Mouse (Mus musculus): ENCODE measurements around the gene Hepacam. TPM values are rescaled to one million over a fixed set of nuclear protein-coding genes. Genes with fewer than 3 reads are reported as not detected.
A peak's percentile ranks its signal among the peaks of the same experiment; 100 is the strongest.

The Hepacam gene
- total RNA-seq, 2 experiments from 2014 or later, result 0.84 to 1.6 TPM

DNA sequence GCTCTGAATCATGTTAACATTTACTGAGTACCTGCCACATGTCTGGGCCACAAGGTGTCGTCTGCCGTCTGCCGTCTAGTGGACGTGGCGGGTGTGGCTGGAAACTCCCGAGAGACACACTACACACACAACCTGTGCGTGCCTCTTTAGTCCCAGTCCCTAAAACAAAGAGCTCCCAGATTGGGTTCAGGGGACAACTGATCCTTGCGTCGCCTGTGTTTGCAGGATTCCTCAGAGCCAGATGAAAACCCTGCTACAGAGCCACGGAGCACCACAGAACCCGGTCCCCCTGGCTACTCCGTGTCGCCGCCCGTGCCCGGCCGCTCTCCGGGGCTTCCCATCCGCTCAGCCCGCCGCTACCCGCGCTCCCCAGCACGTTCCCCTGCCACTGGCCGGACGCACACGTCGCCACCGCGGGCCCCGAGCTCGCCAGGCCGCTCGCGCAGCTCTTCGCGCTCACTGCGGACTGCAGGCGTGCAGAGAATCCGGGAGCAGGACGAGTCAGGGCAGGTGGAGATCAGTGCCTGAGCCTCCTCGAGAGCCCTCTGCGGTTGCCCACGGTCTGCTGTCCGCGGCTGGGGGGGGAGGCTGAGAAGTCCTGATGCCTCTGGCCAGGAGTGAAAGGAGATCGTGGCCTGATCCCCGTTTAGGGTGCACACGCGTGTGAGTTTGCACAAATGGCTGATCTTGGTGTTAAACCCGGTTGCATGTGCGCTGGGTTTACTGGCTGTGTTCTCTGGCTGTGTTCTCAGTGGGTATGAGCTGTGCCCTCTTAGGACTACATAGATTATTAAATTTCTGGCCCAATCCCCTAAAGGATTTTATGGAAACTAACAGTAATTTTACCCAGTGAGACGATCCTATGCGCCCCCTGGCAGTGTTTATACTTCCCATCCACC, 17.4 kb downstream of the Hepacam start:
- DNase-seq, result peak; percentile 50

DNA sequence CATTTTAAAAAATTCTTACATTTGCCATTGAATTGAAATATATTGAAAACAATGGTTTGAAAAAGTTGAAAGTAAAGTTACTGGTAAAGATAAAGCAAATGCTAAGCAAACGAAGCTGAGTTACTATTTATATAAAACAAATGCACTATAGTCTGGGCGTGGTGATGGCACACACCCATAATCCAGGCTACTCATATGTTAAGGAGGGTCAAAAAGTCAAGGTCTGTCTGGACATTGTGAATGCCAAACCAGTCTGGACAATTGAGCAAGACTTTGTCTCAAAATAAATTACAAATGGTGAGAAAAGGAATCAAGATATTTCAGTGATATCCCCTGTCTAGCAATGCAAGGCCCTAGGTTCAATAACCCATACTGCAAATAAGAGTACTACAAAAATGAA, 23.7 kb downstream of the Hepacam start:
- no peak for DNase-seq

DNA sequence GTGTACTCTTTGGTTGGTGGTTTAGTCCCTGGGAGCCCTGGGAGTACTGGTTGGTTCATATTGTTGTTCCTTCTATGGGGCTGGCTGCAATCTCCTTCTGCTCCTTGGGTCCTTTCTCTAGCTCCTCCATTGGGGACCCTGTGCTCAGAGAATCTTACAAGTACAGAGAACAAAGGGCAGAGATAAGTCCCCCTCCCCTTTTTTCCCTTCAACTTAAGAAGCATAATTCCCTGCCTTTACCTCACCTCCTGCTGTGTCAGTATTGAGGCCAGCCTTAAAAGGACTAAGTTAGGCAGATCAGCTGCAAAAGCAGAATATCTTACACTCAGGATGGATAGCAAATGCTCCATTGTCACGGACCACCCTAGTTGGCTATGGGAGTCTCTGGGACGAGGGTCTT, 24.9 kb downstream of the Hepacam start:
- DNase-seq, result no peak

DNA sequence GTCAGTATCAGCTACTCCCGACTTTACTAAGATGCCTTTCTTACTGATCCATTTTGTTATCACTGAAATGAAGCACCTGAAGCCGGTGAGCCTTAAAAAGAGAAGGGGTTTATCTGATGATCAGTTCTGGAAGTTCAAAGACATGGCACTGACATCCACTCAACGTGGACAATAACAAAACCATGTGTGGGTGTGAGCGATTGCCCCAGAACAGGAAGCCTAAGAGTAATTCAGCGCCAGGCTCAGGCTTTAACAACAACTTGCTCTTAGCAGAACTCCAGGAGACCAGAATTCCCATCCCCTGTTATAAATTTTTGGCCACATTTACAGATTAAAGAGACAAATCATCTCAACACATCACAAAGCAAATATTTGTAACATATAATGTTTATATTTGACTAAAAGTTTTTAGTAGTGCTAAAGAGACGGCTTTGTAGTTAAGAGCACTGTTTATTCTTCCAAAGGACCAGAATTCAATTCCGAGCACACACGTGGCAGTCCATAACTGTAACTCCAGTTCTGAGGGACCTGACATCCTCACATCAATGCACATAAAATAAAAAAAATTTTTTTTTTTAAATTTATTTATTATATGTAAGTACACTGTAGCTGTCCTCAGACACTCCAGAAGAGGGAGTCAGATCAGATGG, 26.5 kb downstream of the Hepacam start:
- DNase-seq, result no peak

DNA sequence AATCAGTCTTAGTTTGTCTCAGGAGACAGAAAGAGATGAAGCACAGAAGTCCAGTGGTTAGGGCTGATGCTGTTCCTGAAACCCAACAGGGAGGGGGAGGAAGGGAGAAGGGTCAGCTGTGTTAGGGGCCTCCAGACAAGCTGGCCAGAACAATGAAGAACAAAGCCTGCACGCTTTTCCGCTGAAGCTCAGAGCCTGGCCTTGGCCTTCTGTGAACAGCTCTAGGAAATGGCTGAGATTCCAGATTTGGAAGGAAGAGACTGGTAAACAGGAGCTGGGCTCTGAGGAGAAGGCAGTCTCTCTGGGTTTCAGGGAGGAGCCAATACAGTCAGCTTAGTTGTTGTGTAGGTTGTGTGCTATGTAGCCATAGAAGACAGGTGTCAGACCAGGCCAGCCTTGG, 33.4 kb downstream of the Hepacam start:
- DNase-seq, result no peak

DNA sequence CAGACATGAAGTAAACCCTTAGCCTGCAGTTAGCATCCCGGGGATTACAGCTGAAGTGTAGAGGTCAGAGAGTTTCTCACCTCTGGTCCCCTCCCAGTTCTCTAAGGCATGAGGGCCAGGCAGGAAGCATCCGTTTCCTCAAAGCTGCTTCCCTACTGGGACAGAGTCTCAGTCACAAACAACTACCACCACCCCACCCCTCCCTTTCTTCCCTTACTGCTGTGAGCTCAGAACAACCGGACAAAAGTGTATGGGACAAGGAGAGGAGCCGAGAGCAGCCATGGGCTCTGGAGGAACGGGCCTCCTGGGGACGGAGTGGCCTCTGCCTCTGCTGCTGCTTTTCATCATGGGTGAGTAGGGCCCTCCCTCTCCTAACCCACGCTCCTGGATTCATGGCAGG, 34.7 kb downstream of the Hepacam start, which contains the start of gene Robo4:
Gene Robo4 (plus strand): TSS at position 96 of the 400 bp plus-strand sequence.
- DNase-seq, result no peak

DNA sequence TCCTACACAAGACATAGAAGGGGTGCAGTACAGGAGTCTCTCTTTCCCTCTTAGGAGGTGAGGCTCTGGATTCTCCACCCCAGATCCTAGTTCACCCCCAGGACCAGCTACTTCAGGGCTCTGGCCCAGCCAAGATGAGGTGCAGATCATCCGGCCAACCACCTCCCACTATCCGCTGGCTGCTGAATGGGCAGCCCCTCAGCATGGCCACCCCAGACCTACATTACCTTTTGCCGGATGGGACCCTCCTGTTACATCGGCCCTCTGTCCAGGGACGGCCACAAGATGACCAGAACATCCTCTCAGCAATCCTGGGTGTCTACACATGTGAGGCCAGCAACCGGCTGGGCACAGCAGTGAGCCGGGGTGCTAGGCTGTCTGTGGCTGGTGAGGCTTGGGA, 35.4 kb downstream of the Hepacam start:
- no peak for DNase-seq

DNA sequence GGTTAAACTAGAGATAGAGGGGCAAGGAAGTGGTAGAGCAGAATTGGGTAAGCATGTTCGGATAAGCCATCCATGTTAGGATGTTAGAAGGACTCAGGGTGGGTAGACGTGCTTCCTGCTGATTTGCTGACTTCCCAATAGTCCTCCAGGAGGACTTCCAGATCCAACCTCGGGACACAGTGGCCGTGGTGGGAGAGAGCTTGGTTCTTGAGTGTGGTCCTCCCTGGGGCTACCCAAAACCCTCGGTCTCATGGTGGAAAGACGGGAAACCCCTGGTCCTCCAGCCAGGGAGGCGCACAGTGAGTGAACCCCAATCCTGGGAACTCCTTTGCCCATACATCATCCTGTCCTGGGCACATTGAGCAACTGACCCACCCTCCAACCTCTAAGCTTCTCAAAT, 35.9 kb downstream of the Hepacam start:
- no peak for DNase-seq

DNA sequence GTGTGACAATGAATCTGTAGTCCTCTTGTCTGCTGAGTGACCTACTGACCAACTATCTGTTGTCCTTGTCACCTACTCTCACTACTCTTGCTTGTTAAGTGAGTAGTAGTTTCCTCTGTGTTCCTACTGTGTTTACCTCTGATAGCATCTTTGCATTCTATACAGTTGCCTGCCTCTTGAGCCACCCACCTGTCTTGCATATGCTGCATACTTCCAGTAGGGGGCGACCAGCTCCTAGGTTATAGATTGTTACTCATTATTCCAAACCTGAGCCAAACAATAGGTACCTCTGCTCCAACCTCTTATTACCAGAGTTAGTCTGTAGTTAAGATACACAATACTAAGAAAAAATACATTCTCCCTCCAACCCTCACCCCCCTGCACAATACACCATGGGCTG, 39.2 kb downstream of the Hepacam start:
- DNase-seq, result no peak

DNA sequence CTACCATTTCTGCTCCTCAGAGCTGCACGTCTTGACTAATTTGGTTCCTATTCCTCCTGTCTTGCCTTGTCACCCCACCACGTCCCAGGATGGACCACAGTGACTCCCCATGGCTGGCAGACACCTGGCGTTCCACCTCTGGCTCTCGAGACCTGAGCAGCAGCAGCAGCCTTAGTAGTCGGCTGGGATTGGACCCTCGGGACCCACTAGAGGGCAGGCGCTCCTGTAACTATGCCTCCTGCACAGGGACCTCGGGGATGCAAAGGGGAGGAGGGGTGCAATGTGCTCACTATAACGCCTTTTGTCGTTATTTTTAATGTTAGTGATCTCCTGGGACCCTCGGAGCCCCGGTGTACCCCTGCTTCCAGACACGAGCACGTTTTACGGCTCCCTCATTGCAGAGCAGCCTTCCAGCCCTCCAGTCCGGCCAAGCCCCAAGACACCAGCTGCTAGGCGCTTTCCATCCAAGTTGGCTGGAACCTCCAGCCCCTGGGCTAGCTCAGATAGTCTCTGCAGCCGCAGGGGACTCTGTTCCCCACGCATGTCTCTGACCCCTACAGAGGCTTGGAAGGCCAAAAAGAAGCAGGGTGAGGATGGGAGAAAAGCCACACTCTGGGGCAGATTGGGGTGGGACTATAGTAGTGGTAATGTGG, 40.8 kb downstream of the Hepacam start:
- DNase-seq, result peak; percentile 31

DNA sequence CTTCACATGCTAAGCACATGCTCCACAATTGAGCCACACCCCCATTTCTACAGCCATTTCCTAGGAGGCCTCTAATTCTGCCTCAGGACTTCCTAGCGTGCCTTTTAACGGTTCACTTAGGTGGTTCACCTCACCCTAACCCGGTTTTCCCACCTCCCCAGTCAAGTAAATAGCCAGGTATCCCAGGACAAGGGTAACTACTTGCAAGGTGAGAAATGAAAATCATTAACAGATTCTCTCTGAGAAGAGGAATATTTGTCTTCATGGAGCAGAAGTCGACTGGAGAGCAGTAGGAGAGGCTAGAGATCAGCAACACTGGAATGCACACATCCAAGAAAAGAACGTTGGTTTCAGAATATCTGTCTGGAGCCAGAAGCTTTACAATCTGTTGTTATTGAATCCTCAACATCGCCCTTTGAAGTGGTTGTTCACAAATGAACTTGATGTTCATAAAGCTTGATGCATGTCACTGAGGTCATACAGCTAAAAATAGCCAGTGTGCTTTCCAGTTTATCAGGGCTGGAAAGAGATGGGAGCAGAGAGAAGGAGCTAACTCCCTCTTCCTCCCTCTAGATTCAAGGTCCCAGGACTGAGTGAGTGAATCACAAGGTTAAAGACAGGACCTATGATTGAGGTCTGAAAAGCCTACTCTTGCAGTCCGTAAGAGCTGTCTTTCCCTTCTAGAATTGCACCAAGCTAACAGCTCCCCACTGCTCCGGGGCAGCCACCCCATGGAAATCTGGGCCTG, 42.7 kb downstream of the Hepacam start:
- no peak for DNase-seq

DNA sequence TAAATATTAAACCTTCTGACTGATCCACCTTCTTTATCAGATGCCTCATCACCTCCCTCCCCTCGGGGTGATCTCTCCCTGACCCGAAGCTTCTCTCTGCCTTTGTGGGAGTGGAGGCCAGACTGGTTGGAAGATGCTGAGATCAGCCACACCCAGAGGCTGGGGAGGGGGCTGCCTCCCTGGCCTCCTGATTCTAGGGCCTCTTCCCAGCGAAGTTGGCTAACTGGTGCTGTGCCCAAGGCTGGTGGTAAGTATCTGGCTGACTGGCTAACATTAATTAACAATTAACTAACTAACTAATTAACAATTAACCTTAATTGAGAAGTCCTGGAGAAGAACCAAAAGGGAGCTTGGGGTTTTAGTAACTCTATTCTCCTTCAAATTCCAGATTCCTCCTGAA, 45.8 kb downstream of the Hepacam start:
- no peak for DNase-seq

DNA sequence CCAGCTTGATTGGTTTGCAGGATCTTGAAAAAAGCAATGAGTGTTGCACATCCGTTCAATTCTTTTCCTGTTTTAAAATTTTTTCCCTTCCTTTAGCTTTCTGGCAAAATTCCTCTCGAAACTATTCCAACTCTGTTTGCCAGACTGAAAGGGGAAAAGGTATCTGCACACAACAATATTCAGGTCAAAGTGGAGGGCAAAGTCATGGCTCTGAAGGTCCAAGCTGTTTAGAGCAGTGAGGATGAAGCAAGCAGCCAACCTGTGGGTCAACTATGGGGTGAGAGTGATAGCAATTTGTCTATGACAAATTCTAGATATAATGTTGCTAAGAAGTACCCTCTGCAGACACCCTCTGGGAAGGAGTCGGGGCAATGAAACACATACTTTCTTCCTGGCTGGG, 47.5 kb downstream of the Hepacam start:
- DNase-seq, result no peak

DNA sequence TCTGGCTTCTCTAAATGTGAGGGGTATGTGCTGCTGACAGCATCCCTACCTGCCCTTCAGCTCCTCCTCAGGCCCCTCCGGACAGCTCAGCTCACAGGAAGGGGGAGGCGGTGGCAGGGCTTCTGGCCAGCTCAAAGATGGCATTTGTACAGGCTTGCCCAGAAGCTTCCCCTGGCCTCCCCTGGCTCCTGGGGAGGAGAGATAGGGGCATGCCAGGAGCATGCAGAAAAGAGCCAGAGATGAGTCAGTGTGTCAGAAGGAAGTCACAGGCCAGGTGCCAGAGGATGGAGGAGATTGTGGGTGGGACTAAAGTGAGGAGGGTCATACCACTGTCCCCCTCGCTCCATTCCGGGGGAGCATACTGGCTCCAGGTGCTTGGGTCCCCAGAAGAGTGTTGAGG, 51.6 kb downstream of the Hepacam start:
- DNase-seq, result no peak

DNA sequence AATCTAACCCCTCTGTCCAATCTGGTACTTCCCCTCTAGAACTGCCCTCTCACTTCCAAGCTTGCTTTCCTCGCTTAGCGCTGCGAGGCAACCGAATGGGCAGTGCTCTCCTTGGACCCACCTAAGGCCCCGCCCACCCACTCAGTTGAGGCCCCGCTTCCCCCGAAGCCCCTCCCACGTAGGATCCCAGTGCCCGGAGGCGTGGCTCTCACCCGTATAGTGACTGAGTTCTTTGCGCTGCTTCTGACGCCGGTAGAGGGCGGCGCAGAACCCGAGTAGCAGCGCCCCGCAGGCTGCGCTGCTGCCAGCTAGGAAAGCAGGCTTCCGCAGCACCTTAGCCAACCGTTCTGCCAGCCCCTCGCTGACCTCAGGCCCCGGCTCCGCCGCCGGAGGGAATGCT, 53.5 kb downstream of the Hepacam start:
- peak; percentile 71 for DNase-seq

DNA sequence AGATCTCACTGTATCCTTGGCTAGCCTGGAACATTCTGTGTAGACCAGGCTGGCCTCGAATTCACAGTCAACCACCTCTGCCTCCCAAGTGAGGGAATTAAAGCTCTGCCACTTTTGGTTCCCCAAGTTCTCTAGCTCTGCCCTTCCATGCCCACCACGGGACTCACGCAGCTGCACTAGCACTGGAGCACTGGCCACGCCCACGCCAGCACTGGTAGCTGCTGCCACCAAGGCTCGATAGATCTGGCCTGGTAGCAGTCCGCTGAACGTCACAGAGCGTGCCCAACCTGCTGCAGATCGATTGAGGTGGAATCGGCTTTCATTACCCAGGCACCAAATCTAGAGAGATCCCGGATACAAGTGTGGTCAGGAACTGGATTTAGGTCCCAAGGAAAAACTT, 54.1 kb downstream of the Hepacam start:
- no peak for DNase-seq

DNA sequence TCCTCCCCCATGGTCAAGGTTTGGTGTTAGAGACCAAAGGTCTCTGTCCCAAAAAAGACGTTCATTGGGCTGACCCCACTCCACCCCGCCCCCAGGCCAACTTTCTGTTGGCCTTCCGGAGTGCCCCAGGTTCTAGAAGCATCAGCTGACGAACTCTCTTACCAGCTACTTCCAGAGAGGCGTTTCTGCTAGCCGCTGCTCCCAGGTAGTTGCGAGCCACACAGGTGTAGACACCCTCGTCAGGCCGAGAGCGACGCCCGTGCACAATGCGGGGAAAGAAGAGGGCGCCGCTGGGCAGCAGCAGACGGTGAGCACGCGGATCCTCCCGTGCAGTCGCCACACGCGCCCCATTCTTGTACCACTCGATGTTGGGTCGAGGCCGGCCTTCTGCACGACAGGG, 62.2 kb downstream of the Hepacam start:
- no peak for DNase-seq

DNA sequence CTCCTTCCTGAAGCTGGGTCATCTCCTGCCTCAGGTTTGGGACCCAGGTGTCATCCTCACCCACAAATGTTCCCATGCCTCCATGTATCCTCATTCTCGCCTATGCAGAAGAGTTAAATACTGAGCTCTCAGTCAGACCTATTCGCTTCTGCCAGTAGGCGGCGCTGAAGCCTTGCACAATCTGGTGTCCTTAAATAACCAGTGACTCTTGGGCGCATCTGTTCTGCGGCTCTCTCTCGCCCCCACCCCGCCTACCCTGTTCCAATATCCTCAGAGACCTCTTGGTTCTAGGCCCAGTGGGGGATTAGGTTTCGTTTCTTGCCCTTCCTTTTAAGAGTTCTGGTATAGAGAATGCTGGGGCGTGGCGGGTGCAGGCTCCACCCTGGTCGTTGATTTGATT, 63.4 kb downstream of the Hepacam start:
- peak; percentile 90 for DNase-seq

DNA sequence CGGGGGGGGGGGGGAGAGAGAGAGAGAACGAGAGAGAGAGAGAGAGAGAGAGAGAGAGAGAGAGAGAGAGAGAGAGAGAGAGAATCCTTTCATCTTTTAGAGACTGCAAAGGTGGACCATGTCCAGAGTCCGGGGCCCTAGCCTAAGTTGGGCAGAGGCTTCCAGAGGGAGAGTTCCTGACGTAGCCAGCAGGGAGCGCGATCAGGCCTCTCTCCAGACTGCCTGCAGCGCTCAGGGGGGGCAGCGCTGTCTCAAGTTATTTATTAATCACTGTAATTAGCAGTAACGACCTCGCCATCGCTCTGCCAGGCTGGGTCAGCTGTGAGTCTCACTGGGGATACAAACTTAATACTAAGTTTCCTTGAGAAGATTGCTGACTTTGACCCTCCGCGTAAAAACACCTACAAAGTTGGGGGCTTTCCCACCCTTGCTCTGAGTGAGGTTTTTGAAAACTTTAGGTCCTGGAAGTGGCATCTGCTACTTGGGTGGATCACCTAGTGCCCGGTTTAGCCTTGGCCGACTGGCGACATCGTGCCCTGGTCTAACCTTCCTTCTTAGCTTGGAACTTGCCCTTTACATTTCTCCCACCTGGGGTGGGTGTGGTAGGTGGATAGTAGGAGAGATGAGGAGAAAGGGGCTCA, 65.0 kb downstream of the Hepacam start:
- DNase-seq, result peak; percentile 59

DNA sequence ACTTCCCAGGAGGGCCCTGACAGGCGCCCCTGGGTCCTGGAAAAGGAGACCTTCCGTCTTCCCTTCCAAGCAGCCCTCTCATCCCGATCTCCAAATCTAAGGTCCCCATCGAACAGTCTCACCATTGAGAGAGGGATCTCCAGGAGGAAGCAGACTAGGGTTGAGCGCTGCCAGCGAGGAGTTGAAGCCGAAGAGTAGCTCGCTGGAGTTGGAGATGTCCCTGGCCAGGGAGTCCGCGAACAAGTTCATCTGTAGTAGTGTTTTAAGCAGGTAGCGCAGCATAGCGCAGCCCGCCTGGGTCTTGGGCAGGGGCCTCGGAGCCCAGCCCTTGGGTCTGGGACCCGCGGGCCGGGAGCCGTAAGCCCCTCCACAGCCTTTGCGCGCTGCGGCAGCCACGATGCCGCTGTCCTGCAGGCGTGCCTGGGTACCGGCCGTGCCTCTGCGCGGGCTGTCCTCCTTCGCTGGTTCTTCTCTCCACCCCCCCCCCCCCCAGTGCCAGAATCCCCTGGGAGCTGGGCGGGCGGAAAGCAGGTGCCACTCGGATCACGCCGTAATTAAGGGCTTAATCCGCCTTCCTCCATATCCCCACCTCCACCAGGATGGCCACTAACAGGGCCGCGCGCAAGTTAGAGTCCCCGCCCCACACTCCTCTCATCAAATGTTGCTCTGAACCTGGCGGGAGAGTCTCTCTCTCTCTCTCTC, 65.7 kb downstream of the Hepacam start, which contains the start of gene Robo3:
Gene Robo3 (minus strand): TSS at position 527 of the 702 bp plus-strand sequence.
- DNase-seq, result no peak

All from gastrocnemius, postnatal 10 days (tissue).